Comparison of ENCODE assay signal across 9 mouse cellular contexts in genomic region chr11:115833021-115833513, GRCm38 (mm10). TPM values are rescaled to one million over a fixed set of nuclear protein-coding genes. Genes with fewer than 3 reads are reported as not detected.
DNase-seq lines count a peak whose midpoint lies in the region; ATAC-seq lines count a peak whose summit lies in the region.
"Had no signal": no experiment of that assay in that cellular context is flagged by ENCODE, and none has a peak within 500 bp of the region (broad histone marks: within the 10 kb centered on the region; RNA-seq: fewer than 3 reads in every experiment).

No protein-coding gene starts in this region.

- WGBS in hindbrain, embryonic 10.5 days, result 21% methylated on average over 8 of the region's 8 CpGs
- 14% methylated on average over 8 of the region's 8 CpGs for WGBS in hindbrain, embryonic 13.5 days
- 24% methylated on average over 8 of the region's 8 CpGs for WGBS in liver, embryonic 13.5 days (ENCODE audit: insufficient replicate concordance)
- 17% methylated on average over 8 of the region's 8 CpGs for WGBS in stomach, embryonic 15.5 days

- H3K36me3 ChIP-seq in hindbrain, embryonic 10.5 days, result no peaks in the 10 kb centered on the region
- H3K36me3 ChIP-seq in hindbrain, embryonic 13.5 days, result no peaks in the 10 kb centered on the region
- H3K36me3 ChIP-seq in liver, embryonic 13.5 days, result no peaks in the 10 kb centered on the region; the same call in 1 of the 2 replicates
- H3K36me3 ChIP-seq in stomach, embryonic 15.5 days, result no peaks in the 10 kb centered on the region
- H3K36me3 ChIP-seq: neural tube, embryonic 13.5 days had no signal

- no peak for DNase-seq in hindbrain, embryonic 10.5 days (ENCODE audit: low spot score)
- DNase-seq in kidney, adult 11 months, result peak; percentile 61
- no peak for DNase-seq in liver, embryonic 13.5 days
- no peak for DNase-seq in right cerebral cortex, postnatal 25 days
- DNase-seq in Muller cell, postnatal 12 days (ENCODE audit: inconsistent ontology term), result no peak
- DNase-seq in spleen, postnatal 14 days (ENCODE audit: low spot score in 2 of 2), result no peak

- H3K4me1 ChIP-seq in hindbrain, embryonic 10.5 days (replicated peaks), result peaks cover 88% of the 10 kb centered on the region
- H3K4me1 ChIP-seq in hindbrain, embryonic 13.5 days (replicated peaks), result peaks cover 16% of the 10 kb centered on the region
- peaks cover 80% of the 10 kb centered on the region for H3K4me1 ChIP-seq in liver, embryonic 13.5 days (replicated peaks)
- peaks cover 69% of the 10 kb centered on the region for H3K4me1 ChIP-seq in stomach, embryonic 15.5 days

- H3K27me3 ChIP-seq in hindbrain, embryonic 10.5 days (ENCODE audit: insufficient read depth, poor library complexity, severe bottlenecking), result peaks cover 80% of the 10 kb centered on the region
- peaks cover 56% of the 10 kb centered on the region for H3K27me3 ChIP-seq in hindbrain, embryonic 13.5 days
- no peaks in the 10 kb centered on the region for H3K27me3 ChIP-seq in liver, embryonic 13.5 days
- H3K27me3 ChIP-seq in stomach, embryonic 15.5 days (replicated peaks), result no peaks in the 10 kb centered on the region

- H3K4me3 ChIP-seq in hindbrain, embryonic 10.5 days, result peak overlapping the region; percentile 20
- H3K4me3 ChIP-seq in hindbrain, embryonic 13.5 days, result no peak overlapping the region
- H3K4me3 ChIP-seq in liver, embryonic 13.5 days (replicated peaks), result no peak overlapping the region
- no peak overlapping the region for H3K4me3 ChIP-seq in stomach, embryonic 15.5 days (replicated peaks)
- H3K4me3 ChIP-seq: neural tube, embryonic 13.5 days had no signal

- ATAC-seq in hindbrain, embryonic 13.5 days (ENCODE audit: low FRiP score), result no peak
- peak; percentile 44 for ATAC-seq in liver, embryonic 13.5 days (ENCODE audit: low read depth)
- peak; percentile 71 for ATAC-seq in stomach, embryonic 15.5 days (ENCODE audit: insufficient read depth, low FRiP score, low read depth)

- no peaks in the 10 kb centered on the region for H3K9me3 ChIP-seq in hindbrain, embryonic 10.5 days
- H3K9me3 ChIP-seq in hindbrain, embryonic 13.5 days, result no peaks in the 10 kb centered on the region
- no peaks in the 10 kb centered on the region for H3K9me3 ChIP-seq in liver, embryonic 13.5 days (replicated peaks)
- H3K9me3 ChIP-seq in stomach, embryonic 15.5 days, result no peaks in the 10 kb centered on the region
- H3K9me3 ChIP-seq: neural tube, embryonic 13.5 days had no signal

- no peak overlapping the region for H3K4me2 ChIP-seq in hindbrain, embryonic 13.5 days
- peak overlapping the region; percentile 55 for H3K4me2 ChIP-seq in liver, embryonic 13.5 days
- H3K4me2 ChIP-seq in stomach, embryonic 15.5 days, result peak overlapping the region; percentile 30
- H3K4me2 ChIP-seq: neural tube, embryonic 13.5 days had no signal

- H3K9ac ChIP-seq in hindbrain, embryonic 13.5 days, result no peak overlapping the region
- 0 out of 2 replicates have a peak overlapping the region, but pooled peaks have one; percentile 41 for H3K9ac ChIP-seq in liver, embryonic 13.5 days
- no peak overlapping the region for H3K9ac ChIP-seq in stomach, embryonic 15.5 days
- H3K9ac ChIP-seq: neural tube, embryonic 13.5 days had no signal

- H3K27ac ChIP-seq in hindbrain, embryonic 10.5 days, result peak overlapping the region; percentile 85
- no peak overlapping the region for H3K27ac ChIP-seq in hindbrain, embryonic 13.5 days
- peak overlapping the region; percentile 80 for H3K27ac ChIP-seq in liver, embryonic 13.5 days
- peak overlapping the region; percentile 88 for H3K27ac ChIP-seq in stomach, embryonic 15.5 days
- H3K27ac ChIP-seq: neural tube, embryonic 13.5 days had no signal

RNA-seq across cellular contexts. Expression of gene Llgl2, which starts 9.2 kb away (rescaled TPM):
- 10.4 and 11.9 TPM in 2 replicates for polyA plus RNA-seq in hindbrain, embryonic 10.5 days (2016; fragmentation: Nextera tagmentation; extraction: Ambion mirVana)
- polyA plus RNA-seq in hindbrain, embryonic 13.5 days (2015; fragmentation: Nextera tagmentation; extraction: Ambion mirVana), result 1.00 and 2.2 TPM in 2 replicates
- 9.8 and 10.2 TPM in 2 replicates for polyA plus RNA-seq in liver, embryonic 13.5 days (2015; fragmentation: Nextera tagmentation; extraction: Ambion mirVana)
- 60.4 and 61.5 TPM in 2 replicates for polyA plus RNA-seq in stomach, embryonic 15.5 days (2015; fragmentation: Nextera tagmentation; extraction: Ambion mirVana)

RNA-seq across cellular contexts. Expression of gene Tsen54, which starts 18.5 kb away (rescaled TPM):
- polyA plus RNA-seq in hindbrain, embryonic 10.5 days (2016; fragmentation: Nextera tagmentation; extraction: Ambion mirVana), result 38.1 and 41.5 TPM in 2 replicates
- 24.5 and 25.4 TPM in 2 replicates for polyA plus RNA-seq in hindbrain, embryonic 13.5 days (2015; fragmentation: Nextera tagmentation; extraction: Ambion mirVana)
- 19.3 and 20.1 TPM in 2 replicates for polyA plus RNA-seq in liver, embryonic 13.5 days (2015; fragmentation: Nextera tagmentation; extraction: Ambion mirVana)
- polyA plus RNA-seq in stomach, embryonic 15.5 days (2015; fragmentation: Nextera tagmentation; extraction: Ambion mirVana), result 28.2 and 30.6 TPM in 2 replicates

RNA-seq across cellular contexts. Expression of gene Caskin2, which starts 19.6 kb away (rescaled TPM):
- 19.0 and 21.5 TPM in 2 replicates for polyA plus RNA-seq in hindbrain, embryonic 10.5 days (2016; fragmentation: Nextera tagmentation; extraction: Ambion mirVana)
- polyA plus RNA-seq in hindbrain, embryonic 13.5 days (2015; fragmentation: Nextera tagmentation; extraction: Ambion mirVana), result 11.6 and 11.8 TPM in 2 replicates
- 5.7 and 6.0 TPM in 2 replicates for polyA plus RNA-seq in liver, embryonic 13.5 days (2015; fragmentation: Nextera tagmentation; extraction: Ambion mirVana)
- 11.7 and 13.1 TPM in 2 replicates for polyA plus RNA-seq in stomach, embryonic 15.5 days (2015; fragmentation: Nextera tagmentation; extraction: Ambion mirVana)

RNA-seq across cellular contexts. Expression of gene Myo15b, which starts 25.1 kb away (rescaled TPM):
- 0.19 and 0.21 TPM in 2 replicates for polyA plus RNA-seq in hindbrain, embryonic 10.5 days (2016; fragmentation: Nextera tagmentation; extraction: Ambion mirVana)
- polyA plus RNA-seq in hindbrain, embryonic 13.5 days (2015; fragmentation: Nextera tagmentation; extraction: Ambion mirVana), result not detected in 2 replicates
- polyA plus RNA-seq in liver, embryonic 13.5 days (2015; fragmentation: Nextera tagmentation; extraction: Ambion mirVana), result 0.36 and 0.46 TPM in 2 replicates
- 17.8 and 24.7 TPM in 2 replicates for polyA plus RNA-seq in stomach, embryonic 15.5 days (2015; fragmentation: Nextera tagmentation; extraction: Ambion mirVana)
